Mouse (Mus musculus) embryonic fibroblast, embryonic 13.5 days (primary cell): ENCODE results near the gene Ube2e2. TPM values are rescaled to one million over a fixed set of nuclear protein-coding genes. Genes with fewer than 3 reads are reported as not detected.
"Not testable (repeated sequence)": the region's sequence is repeated elsewhere in the genome, so short reads cannot be mapped to it uniquely, and the experiment has no call there.

Experiments
- H3K27ac ChIP-seq: 2 replicates; pipeline ENCODE4 v1.5.1; 2012; ENCODE audit warnings: low read length, control low read depth, inconsistent platforms; ENCODE audit not compliant: insufficient read depth
- H3K4me1 ChIP-seq: 2 replicates; pipeline ENCODE4 v1.6.1; 2011; ENCODE audit warnings: low read length; ENCODE audit not compliant: control insufficient read depth, insufficient read depth
- H3K4me3 ChIP-seq: 2 replicates; pipeline ENCODE4 v1.5.1; 2011; ENCODE audit warnings: mild to moderate bottlenecking, control low read depth, low read length; ENCODE audit not compliant: insufficient read depth
- CTCF ChIP-seq: IDR thresholded peaks from 2 replicates; pipeline ENCODE4 v1.5.1; 2011; ENCODE audit warnings: mild to moderate bottlenecking, control low read depth, low read length, moderate library complexity, borderline replicate concordance; ENCODE audit not compliant: insufficient read depth
- POLR2A ChIP-seq: IDR thresholded peaks from 2 replicates; pipeline ENCODE4 v1.6.1; 2011; ENCODE audit warnings: low read depth, mild to moderate bottlenecking, control low read depth, low read length, moderate library complexity
- polyA plus RNA-seq: library from polyadenylated mRNA; stranded (reverse); fragments of >200 nt; gene quantifications from 2 replicates; pipeline ENCODE4 v1.2.4, GENCODE M21; 2011; ENCODE audit warnings: low read depth; ENCODE audit not compliant: missing spikeins, insufficient read length

Gene Ube2e2
- polyA plus RNA-seq, 1 experiment, result 32.9 TPM

DNA sequence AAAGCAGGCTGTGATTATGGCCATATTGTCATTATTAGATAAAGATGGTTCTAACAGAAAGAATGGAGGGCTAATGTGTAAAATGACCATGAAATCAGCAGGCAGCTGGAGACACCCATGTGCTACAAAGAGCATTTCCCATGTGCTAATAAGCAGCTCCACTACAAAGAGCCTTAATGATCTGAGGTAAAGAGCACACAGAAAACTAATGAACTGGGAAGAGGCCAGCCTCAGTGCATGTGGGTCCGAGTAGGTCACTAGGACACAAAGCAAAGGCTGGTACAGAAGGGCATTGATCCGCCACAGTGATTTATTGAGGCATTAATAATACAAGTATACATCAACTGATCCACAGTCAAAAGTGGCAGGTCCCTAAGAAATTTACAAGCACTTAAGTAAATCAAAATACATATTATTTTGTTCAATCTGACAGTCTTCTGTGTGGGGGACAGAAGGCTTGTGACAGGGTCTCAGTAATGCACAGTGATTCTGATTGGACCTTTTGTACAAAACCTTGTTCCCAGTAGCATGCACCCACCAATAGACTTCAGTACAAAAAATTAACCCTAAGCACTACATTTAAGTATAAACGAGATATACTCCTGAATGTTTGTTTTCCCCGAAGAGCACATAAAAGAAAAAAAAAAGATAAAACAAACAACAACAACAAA, 320.6 kb downstream of the Ube2e2 start:
- no peak overlapping the region for H3K27ac ChIP-seq
- no peak overlapping the region for H3K4me3 ChIP-seq
- H3K4me1 ChIP-seq, result no peaks in the 10 kb centered on the region
- TF ChIP-seq CTCF, result no peak

DNA sequence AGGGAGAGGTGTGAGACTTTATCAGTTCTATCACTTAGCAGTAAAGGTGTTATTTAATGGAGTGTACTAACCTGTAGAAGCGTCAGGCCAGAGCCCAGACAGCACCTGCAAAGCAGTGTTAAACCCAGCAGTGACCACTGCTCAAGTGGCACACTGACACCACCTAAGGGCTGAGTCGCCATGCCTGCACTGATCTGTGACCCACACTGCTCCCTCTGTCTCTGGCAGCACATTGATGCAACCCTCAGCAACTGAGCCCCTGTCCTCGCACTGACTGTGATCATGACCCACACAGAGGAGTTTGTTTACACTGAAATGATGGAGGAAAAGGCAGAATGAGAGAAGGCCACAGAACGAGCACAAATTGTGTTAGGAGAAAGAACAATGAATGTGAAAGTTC, 321.2 kb downstream of the Ube2e2 start:
- Histone ChIP-seq H3K27ac (no peak overlapping the region), H3K4me3 (no peak overlapping the region), H3K4me1 (no peaks in the 10 kb centered on the region)
- no peak for TF ChIP-seq POLR2A
- TF ChIP-seq CTCF, result no peak

DNA sequence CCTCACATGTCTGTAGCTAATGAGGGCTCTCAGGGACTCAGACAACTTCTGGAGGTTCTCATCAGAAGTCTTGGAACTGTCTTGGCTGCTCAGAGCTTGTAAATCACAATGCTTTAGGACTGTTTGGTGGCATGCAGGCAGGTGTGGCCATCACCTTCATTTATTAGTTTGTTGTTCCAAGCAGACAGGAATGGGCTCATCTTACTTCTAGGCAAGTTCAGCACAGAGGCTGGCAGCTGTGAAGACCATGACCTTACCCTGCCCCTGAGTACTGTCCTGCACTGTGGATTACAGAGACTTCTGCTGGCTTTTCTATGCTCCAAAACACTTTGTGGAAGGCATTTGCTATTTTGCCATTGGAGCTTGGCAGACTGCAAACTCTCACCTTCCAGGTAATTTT, 324.5 kb downstream of the Ube2e2 start:
- no peak overlapping the region for H3K4me3 ChIP-seq
- no peak for TF ChIP-seq CTCF
- TF ChIP-seq POLR2A, result no peak
- no peak overlapping the region for H3K27ac ChIP-seq
- H3K4me1 ChIP-seq, result no peaks in the 10 kb centered on the region

DNA sequence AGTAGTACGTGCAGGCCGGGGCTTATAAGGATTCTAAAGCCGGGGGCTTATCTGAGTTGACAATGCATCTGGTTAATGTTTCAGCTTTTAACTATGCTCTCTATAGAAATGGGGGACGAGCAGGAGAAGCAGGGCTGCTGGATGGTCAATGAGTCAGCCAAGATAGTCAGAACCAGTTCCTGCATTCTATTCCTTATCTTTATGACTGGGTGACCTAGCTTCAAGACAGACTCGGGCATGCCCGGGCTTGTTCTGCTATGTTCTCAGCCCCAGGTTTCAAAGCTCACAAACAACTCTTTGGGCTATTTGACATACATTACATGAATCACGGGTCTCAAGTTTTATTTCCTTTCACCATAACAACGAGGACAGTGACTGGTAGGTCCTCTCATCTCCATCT, 329.1 kb downstream of the Ube2e2 start:
- H3K27ac ChIP-seq, result peak overlapping the region; percentile 18; the same call in 1 of the 2 replicates
- not testable (repeated sequence) for H3K4me3 ChIP-seq, H3K4me1 ChIP-seq

DNA sequence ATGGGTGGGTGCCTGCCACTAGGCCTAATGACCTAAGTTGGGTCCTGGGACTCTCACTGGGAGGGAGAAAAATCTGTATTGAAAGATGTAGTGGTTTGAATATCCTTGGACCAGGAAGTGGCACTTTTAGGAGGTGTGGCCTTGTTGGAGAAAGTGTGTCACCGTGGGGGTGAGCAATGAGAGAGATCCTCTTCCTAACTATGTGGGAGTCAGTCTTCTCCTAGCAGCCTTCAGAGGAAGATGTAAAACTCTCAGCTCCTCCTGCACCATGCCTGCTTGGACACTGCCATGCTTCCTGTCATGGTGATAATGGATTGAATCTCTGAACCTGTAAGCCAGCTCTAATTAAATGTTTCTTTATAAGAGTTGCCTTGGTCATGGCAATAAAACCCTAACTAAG, 338.8 kb downstream of the Ube2e2 start:
- H3K4me3 ChIP-seq, result no peak overlapping the region
- TF ChIP-seq CTCF, result no peak
- TF ChIP-seq POLR2A, result no peak
- H3K27ac ChIP-seq, result no peak overlapping the region
- H3K4me1 ChIP-seq, result peaks cover 8% of the 10 kb centered on the region; the same call in 1 of the 2 replicates

DNA sequence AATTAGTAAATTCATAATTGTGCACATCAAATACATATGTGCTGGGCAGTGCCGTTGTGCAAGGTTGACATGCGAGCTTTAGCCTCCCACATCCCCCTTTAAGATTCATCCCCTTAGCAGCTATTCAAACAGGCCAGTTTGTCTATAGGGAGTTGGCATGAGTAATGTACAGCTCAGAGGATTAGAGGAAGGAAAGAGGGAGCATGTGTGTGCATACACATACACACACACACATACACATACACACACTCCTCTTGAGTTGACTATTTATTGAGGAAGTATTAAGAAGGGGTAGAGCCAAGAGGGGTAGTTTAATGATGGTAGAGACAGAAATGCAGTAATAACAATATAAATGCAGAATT, 339.5 kb downstream of the Ube2e2 start:
- Histone ChIP-seq H3K4me3 (no peak overlapping the region), H3K4me1 (peaks cover 8% of the 10 kb centered on the region; the same call in 1 of the 2 replicates), H3K27ac (peak overlapping the region; percentile 74; the same call in 1 of the 2 replicates)
- TF ChIP-seq POLR2A (no peak), CTCF (no peak)

DNA sequence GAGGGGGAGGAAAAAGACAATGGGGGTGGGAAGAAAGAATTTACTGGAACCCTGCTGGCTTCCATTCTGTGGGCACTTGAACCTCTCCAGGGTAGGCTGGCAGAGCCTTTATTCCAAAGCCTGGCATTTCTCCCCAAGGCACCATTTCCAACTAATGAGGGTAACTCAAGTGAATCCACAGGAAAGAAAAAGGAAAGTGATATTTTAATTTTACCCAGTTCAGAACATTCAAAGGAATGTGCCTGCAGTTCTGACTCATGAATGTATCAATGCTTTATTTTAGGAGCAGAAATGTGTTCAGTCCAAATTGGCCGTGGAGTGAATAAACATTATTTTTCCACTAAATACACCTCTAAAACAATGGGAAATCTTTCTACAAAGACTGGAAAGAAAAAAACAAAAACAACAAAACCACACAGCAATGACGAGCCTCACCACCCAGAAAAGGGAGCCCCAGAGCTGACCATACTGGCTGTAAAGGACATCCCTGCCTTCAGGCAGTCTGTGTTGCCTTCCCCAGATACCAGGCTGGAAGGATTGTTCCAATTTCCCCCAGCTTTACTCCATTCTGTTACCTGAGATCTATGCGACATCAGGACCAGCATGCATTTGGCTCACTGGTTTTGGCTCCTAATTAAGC, 340.0 kb downstream of the Ube2e2 start:
- Histone ChIP-seq H3K27ac (peak overlapping the region; percentile 74; the same call in 1 of the 2 replicates), H3K4me3 (no peak overlapping the region), H3K4me1 (peaks cover 8% of the 10 kb centered on the region; the same call in 1 of the 2 replicates)
- TF ChIP-seq CTCF, result no peak
- no peak for TF ChIP-seq POLR2A

DNA sequence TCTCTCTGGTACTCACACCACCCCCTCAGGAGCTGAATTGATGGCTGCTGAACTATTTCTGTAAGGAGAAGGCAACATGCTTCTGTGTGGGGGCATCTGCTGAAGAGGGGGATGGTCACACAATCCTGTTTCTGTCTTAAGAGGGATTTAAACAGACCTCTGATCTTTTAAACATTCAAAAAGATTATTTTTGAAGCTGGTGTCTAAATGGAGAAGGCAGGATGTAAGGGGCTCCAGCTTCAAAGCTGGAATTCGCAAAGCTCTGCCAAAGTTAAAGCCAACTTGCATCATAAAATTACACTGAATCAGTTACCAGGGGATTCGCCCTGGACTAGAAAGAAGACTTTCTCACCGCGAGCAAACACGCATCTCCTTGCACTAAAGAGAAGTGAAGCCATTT, 346.5 kb downstream of the Ube2e2 start:
- Histone ChIP-seq H3K4me1 (peaks cover 4% of the 10 kb centered on the region; the same call in 1 of the 2 replicates), H3K27ac (no peak overlapping the region; the same call in 1 of the 2 replicates)
- TF ChIP-seq CTCF (no peak), POLR2A (no peak)

DNA sequence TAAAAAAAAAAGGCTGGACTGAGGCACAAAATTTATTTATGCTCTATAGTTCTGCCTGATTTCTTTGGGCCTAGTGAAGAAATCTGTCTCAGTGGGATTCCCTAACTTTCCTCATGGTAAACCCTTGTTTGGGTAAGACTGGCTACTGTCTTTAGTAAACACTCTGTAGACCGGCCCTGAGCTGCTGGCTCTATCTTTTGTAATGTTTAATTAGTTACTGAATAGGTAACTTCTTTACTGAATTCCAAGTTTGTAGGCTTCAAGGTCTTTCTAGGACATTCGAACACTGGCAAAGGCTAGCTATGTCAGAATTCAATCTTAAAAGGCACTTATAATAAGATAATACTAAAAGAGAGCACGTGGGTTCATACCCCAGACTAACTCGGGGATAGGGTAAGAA, 355.0 kb downstream of the Ube2e2 start:
- not testable (repeated sequence) for H3K27ac ChIP-seq, H3K4me3 ChIP-seq, H3K4me1 ChIP-seq

More for the DNA sequence above, 346.5 kb downstream of the Ube2e2 start:
- H3K4me3 ChIP-seq, result no peak overlapping the region

DNA sequence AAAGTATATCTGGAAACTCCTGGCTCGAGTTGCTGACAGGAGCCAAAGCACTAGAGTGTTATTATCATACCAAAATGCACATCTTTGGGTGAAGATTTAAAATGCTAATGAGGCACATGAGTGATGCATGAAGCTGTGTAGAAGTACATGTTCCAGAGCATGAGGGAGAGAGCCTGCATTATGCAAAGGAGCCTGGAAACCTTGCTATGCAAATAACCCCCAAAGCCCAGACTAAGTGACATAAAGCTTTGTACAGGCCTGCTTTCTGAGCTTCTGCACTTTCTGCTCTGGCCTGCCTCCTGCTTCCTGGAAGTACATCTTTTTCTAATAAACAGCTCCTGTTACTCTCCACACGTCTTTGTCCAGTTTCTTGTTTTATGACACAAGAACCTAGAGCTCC, 363.2 kb downstream of the Ube2e2 start:
- Histone ChIP-seq H3K4me1 (no peaks in the 10 kb centered on the region; the same call in 1 of the 2 replicates), H3K4me3 (no peak overlapping the region), H3K27ac (no peak overlapping the region)
- TF ChIP-seq CTCF, result no peak
- no peak for TF ChIP-seq POLR2A
